Mouse (Mus musculus) gastrocnemius, adult 18-20 months (tissue): ENCODE measurements around the gene AC109138.7. TPM values are rescaled to one million over a fixed set of nuclear protein-coding genes. Genes with fewer than 3 reads are reported as not detected.
A peak's percentile ranks its signal among the peaks of the same experiment; 100 is the strongest.

Experiments
- DNase-seq: peaks from one replicate; pipeline ENCODE4 v3.0.0; 2021; ENCODE audit warnings: low spot score
- total RNA-seq, 2 experiments: library from RNA; stranded (reverse); gene quantifications; 2 replicates each; pipeline ENCODE4 v1.2.3; 2021

Gene AC109138.7
- total RNA-seq, 2 experiments from 2014 or later, result not detected

DNA sequence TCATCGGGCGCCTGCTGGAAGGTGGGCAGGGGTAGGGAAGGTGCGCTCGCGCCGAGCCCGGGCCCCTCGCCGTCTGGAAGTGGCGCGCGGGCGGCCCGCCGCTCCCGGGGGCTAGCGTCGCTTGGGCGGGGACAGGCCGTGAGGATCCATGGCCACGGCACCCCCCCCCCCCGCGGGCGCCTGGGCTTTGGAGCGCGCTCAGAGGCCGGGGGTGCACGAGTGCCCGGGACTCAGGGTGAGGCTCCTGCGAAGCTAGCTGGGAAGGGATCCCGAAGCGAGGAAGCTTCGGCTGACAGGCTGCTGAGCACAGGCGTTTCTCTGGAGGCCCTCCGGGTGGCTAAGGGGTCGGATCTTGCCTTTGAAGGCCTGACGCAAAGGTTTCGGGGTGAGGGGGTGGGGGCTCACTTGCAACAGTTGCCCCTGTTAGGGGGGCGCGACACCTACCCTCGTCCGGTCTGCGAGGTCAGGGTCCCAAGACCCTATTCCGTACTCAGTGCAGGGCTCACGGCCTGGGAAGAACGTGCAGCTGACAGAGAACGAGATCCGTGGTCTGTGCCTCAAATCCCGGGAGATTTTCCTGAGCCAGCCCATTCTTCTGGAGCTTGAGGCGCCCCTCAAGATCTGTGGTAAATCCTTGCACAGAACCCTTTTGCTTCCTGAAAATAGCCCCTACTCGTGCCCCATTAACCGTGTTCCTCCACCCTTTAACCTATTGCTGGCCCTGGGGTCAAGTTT is 21.7 kb upstream of the AC109138.7 start:
- no peak for DNase-seq

DNA sequence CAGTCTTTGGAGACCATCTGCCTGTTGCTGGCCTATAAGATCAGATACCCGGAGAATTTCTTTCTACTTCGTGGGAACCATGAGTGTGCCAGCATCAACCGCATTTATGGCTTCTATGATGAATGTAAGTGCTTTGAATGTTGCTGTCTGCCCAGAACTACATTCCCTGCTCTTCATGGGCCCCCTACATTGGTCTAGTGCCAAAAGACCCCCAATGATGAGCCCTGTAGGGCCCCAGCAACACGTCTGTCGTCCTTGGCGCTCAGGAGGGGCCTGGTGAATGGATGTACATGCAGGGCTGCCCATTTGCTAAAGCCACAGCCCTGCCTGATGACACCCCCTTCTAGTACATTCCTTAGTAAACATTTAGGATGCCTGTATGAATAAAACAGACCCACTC is 21.0 kb upstream of the AC109138.7 start:
- no peak for DNase-seq

DNA sequence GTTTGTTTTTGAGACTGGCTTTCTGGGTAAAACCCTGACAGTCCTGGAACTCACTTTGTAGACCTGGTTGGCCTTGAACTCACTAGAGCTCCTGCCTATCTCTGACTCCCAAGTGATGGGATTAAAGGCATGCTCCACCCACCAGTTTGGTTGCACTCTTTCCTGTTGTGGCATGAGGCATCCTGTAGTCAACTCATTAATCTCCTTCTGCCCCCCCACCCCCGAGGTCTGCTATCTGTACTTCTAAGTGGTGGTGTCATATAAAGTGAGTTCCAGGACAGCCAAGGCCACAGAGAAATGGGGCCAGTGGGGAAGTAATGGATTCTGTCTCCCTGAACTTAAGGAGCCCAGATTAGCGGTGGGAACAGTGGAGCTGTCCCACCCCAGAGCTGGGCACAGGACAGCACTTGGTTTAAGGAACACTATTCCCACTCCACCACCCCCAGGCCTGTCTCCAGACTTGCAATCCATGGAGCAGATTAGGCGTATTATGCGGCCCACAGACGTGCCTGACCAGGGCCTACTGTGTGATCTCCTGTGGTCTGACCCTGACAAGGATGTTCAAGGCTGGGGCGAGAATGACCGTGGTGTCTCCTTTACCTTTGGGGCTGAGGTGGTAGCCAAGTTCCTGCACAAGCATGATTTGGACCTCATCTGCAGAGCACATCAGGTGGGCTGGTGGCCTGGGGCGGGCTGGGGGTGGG is 20.0 kb upstream of the AC109138.7 start:
- DNase-seq, result no peak

DNA sequence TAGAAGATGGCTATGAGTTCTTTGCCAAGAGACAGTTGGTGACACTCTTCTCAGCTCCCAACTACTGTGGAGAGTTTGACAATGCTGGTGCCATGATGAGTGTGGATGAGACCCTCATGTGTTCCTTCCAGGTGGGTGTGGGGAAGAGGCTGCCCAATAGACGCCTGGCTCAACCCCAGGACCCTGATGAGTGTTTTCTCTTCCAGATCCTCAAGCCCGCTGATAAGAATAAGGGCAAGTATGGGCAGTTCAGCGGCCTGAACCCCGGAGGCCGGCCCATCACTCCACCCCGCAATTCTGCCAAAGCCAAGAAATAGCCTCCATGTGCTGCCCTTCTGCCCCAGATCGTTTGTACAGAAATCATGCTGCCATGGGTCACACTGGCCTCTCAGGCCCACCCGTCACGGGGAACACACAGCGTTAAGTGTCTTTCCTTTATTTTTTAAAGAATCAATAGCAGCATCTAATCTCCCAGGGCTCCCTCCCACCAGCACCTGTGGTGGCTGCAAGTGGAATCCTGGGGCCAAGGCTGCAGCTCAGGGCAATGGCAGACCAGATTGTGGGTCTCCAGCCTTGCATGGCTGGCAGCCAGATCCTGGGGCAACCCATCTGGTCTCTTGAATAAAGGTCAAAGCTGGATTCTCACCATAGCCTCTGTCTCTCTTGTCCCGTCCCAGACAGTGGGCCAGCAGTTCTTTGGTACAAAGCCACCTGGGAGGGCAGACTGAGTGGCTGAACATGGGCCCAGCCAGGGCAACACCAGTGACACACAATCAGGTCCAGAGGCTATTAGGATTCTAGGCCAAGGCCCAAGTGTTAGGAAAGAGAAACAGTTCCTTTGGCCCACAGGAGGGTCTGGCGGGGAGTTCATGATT is 19.1 kb upstream of the AC109138.7 start:
- no peak for DNase-seq

DNA sequence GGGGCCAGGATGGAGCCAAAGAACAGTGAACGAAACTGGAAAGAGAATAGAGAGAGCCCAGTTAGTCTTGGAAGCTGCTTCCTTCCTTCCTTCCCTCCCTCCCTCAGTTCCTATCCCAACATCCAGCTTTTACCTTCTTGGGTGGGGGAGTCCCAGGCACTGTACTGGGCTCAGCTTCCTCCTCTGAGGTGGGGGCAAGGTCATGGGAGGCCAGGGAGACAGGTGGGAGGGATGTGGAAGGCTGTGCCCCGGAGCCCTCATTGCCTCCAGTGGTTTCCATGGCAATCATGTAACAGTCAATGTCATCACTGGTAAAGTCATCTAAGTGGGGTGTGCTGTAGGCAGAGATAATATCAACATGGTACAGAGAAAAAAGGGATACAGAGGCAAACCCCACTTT is 18.1 kb upstream of the AC109138.7 start:
- DNase-seq, result no peak

DNA sequence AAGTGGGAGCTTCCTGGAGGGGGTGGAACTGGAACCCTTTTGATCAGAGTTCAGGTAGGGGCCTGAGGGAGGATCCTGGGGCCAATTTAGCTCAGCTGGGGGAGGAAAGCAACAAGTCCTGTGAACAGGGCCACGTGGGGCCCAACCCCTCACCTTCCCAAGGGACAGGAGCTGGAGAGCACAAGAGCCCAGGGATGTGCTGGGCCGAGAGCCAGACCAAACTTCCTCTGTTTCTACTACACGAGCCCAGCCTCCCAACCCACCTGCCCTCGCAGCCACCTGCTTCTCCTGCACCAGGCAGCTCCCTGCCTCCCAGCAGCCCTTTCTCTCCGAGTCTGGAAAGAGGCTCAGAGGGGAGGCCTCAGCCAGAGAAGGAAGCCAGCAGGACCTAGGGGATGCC is 17.6 kb upstream of the AC109138.7 start:
- DNase-seq, result no peak

DNA sequence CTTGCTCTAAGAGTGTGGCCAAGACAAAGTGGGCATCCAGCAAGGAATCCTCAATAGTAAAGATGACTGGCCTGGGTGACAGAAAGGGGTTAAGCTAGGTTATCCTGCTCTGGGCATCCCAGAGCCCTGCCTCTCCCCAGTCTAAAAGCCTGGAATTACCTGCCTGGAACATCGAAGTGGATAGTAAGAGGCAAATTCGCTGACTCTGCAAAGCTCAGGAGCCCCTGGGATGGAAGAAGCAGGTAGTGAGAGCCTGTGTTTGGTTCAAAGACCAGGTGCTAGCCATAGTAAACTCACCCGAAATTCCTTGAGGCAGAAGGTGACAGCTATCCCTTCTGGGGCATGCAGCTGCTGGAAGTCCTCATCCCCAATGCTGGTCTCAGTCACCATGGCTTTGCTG is 17.0 kb upstream of the AC109138.7 start:
- no peak for DNase-seq

DNA sequence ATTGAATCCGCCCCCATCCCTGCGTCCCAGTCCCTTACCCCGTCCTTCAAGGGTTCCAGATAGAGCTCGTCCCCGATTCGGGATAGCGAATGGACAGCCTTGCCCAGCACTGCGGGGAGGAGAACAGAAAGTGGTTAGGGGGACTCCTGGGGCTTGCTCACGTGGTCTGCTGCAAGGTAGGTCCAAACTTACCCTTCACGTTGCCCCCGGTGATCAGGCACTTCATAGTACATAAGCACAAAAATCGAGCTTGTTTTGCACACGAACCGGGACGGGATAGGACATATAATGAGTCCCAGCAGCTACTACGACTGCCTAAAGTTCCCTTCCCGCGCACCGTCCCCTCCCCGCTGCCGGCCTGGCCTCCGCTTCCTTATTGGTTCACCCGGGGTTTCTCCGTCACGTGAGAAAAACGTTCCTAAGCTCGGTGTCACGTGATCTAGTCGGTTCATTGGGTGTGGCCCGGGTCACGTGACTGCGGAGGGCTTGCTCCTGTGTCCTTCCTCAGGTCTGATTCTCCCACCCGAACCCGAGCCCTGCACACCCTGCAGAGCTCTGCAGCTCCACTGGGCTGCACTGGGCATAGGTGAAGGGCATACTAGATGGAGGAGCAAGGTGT is 12.8 kb upstream of the AC109138.7 start, which contains the start of gene Rad9a:
TSS of gene Rad9a (minus strand) at position 372 of the 619 bp plus-strand sequence.
- DNase-seq, result peak; percentile 97

DNA sequence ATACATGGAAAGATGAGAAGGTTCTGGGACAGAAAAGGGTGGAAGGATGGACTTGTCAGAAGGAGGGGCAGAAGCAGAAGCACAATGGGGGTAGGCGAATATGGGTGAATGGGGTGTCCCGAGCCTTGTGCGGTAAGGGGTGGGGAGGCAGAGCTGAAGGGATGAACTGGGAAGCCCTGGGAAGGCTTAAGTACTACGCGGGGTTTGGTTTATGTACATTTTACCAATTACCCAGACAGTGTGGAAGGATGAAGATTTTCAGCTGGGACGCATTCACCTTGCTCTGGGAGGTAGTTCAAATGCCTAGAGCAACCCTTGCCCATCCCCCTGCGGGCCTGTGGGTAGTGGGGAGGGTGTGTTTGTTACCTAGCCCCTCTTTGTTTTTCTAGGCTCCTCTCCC is 12.0 kb upstream of the AC109138.7 start:
- no peak for DNase-seq

DNA sequence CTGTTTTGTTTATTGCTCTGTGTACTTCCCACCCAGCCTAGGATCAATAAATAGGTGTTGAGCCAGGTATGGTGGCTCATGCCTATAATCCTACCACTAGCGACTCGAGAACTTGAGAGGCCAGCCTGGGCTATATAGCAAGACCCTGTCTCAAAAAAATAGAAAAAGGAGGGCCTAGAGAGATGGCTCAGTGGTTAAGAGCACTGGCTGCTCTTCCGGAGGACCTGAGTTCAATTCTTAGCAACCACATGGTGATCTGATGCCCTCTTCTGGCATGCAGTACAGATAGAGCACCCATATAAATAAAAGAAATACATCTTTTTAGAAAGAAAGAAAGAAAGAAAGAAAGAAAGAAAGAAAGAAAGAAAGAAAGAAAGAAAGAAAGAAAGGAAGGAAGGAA is 11.0 kb upstream of the AC109138.7 start:
- no peak for DNase-seq

DNA sequence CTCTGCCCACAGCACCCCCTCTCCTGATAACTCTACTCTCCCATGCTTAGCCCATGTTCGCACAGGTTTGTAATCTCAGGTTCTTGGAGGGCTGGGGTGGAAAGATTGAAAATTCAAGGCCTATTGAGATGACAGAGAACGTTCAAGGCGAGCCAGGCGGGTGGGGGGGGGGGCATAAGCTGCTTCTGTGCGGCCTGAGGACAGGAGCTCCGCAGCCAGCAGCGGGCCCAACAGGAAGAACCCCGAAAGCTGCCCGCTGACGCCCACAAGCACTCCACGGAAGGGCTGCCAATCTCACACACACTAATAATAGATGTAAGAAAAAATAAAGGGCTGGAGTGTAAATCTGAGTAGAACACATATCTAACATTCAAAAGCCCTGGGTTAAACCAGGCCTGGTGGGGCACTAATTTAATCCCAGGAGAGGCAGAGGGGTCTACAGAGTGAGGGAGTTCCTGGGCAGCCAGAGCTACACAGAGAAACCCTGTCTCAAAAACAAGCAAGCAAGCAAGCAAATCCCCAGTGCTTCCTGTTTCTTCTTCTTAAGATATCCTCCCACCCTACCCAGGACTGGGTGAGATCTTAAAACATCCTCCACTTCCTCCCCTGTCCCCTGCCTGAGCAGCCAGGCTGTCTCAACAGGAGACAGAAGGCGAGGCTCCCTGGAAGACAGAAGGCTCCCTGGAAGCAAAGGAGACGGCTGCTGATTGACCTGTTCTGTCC is 10.4 kb upstream of the AC109138.7 start:
- no peak for DNase-seq

DNA sequence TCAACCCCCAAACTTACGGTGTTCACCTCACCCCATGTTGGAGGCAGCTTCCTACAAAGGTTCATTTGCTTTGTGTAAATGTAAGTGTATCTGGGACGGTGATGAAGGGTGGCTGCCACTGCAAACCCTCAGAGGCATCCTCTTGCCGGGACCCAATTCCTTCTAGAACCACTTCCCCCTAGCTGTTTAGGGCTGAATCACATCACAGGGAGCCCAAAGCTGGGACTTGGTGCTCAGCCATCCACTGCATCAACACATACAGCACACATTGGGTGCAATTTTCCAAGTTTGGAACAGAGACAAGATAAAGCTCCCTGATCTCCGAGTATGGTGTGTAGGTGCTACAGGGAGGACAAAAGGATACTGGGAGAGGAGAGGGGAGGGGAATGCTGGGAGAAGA is 9.3 kb upstream of the AC109138.7 start:
- DNase-seq, result no peak

DNA sequence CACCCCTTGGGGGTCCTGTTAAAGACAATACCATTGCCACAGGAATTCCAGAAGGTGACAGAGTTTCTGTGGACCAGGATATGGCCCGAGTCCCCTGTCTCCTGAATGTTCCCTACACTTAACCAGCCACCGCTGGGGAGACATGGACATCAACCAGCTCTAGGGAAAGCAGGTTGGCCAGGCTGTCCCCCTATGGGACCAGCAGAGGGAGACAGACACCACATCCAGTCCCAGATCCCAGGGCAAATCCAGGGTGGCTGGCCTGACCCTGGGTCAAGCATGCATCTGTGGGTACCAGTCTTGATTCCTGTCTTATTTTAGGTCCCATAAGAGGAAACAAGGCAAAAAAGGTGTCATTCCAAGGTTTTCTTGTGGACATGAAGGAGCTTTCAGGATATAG is 7.2 kb upstream of the AC109138.7 start:
- DNase-seq, result peak; percentile 79

DNA sequence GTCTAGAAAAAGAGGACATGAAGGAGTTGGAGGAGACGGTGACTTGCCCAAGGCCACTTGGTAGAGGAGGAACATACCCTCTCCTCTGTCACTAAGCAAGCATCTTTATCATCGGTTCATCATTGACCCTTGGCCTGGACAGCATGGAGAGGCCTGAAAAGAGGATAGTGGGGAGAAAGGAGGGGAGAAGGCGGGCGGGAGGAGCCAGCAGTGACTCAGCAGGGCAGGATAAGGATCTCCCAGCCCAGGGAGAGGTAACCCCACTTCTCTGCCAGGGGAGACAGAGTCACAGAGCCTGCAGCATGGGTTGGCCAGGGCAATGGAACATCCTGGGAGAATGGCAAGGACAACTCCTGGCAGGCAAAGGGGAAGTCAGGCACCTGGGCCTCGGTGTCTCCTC is 5.6 kb upstream of the AC109138.7 start:
- DNase-seq, result no peak

DNA sequence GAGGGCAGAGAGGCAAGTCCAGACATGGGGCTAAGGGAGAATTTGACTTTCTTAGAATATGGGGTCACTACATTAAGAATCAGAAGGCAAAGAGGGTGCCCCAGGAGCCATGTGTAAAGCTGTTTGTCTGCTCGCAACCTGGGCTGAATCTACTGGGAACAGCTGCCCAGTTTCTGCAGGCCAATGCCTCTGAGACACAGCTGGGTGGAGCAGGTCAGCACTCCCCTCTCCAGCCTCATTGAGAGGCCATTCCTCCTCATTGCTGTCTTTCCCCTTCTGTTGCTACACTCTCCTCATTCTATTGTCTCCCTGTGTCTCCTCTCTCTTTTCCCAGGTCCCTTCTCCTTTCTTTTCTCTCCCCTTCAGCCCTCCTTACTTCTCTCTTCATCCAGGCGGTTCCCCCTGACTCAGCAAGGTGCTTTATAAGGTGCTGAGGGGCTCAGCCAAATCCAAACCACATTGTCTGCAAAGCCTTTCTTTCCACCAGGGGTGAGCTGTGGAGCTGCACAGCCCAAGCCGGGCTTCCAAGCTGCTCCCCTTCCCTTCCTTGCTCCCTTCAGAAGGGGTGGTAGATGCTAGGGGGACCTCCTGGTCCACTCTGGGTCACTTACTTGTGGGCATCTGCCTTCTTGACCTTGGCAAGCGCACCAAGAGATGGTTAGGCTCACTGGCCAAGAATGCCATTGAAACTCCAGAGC is 2.1 kb upstream of the AC109138.7 start:
- DNase-seq, result no peak

DNA sequence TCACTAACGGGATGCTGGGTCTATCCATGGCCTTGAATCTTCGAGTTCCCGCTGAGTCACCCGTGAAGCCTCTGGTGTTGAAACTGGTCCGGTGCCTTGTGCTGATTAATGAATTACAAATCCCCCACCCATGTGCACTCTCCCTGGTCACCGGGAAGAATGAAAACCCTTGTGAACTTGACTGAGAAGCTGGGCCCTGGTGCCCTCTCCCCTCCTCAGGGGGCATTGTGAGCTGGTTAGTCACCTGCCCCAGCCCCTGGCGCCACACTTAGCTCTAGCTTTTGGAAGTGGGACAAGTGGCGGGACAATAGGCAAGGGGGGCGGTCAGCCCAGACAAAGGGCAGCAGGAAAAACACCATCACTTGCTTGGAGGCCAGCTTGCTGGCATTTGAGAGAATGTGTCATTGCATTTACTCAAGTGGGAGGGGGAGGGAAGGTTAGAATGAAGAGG is 608 bp upstream of the AC109138.7 start:
- DNase-seq, result no peak

DNA sequence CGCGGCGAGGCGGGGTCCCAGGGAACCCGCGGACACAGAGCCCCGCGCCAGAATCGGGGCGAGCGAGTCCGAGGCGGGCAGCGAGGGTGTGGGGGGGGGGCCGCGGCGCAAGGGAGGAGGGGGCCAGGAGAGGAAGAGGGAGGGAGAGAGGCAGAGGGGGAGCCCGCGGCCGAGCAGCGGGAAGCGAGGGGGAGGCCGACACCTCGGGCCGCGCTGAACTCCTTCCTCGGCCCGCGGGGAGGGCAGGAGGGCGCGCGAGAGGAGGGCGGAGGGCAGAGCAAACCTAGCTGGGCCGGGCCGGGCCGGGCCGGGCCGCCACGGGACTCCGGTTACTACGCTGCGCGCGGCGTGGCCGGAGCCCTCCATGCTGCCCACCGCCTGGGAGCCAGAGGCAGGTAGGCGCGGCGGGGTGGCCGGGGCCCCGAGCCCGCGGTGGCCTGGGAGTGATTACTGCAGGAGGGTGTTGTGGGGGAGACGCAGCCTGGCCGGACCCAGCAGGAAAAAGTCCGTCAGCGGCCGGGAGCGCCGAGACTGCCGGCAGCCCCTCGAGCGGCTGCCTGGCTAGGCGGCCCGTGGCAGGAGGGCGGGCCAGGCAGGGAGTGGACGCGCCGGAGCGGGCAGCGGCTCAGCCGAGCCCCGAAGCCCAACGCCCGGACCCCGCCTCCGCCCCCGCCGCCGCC is 754 bp downstream of the AC109138.7 start:
- no peak for DNase-seq

DNA sequence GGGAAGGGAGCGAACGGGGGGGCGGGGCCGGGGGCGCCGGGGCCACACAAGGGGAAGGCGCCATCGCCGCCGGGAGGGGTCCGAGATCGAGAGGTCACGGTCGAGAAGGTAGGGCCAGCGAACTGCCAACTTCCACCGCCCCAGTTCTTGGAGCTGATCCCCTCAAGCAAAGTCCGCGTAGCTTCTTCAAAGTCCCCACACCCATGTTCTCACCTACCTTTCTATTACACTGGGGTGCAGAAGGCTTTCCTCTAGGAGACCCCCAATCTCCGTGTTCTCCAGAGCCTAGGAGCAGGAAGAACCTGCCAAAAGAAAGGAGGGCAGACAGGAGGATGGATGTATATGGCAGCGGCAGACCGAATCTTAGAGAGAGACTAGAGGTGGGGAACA is 1.3 kb downstream of the AC109138.7 start:
- no peak for DNase-seq

DNA sequence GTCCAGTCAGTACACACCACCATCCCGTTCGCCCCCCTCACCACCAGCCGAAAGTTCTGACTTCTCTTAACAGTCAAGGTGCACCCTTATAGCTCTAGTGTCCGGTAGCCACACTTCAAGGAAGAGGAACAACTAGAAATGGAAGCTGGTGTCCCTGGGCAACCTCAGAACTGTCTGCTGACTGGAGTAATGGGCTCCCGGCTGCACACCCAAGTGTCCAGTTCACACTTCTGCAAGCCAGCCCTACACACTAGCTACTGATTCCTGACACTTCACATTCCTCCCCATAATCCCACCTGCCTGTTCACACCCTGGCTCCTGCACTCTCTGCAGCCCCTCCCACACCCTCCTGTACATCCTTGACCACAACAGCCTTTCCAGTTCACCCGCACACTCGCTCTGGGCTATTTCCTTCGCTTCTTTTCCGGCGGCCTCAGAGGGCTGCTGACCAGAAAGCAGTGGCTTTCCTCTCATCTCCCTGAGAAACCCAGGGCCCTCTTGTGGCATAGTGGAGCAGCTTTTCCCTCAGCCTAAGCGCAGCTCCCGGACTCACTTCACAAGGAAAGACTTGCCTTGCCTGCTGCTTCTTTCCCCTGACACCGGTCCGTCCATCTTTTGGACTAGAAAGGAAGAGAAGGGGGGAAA is 2.0 kb downstream of the AC109138.7 start:
- no peak for DNase-seq
